Mouse (Mus musculus): ENCODE measurements around the gene C530025M09Rik.

- TF ChIP-seq CTCF (IDR thresholded peaks at IDR 0.05; ENCODE audit: low read depth, low read length): no peak
- no peak for TF ChIP-seq POLR2A (IDR thresholded peaks at IDR 0.05; ENCODE audit: borderline replicate concordance, low read depth, low read length)
Measured at GRCm38 (mm10) chr2:149844575-149844974, 13.6 kb upstream of the C530025M09Rik start.

Data from bone marrow macrophage, adult 2 months (primary cell).